Mouse (Mus musculus) small intestine, adult 2 months (tissue): ENCODE data around the gene Stxbp3.

Experiments
- CTCF ChIP-seq: fragments of 200-500 bp; IDR thresholded peaks from 2 replicates; pipeline ENCODE4 v1.5.1; 2012; ENCODE audit warnings: low read depth, mild to moderate bottlenecking, control low read depth, inconsistent platforms, low read length, moderate library complexity, mixed read lengths; ENCODE audit not compliant: insufficient replicate concordance, insufficient read length; ENCODE audit errors: extremely low read depth
- POLR2A ChIP-seq: fragments of 200-500 bp; IDR thresholded peaks from 2 replicates; pipeline ENCODE4 v1.6.1; 2012; ENCODE audit warnings: low read depth, mild to moderate bottlenecking, control low read depth, inconsistent platforms, low read length, moderate library complexity

DNA sequence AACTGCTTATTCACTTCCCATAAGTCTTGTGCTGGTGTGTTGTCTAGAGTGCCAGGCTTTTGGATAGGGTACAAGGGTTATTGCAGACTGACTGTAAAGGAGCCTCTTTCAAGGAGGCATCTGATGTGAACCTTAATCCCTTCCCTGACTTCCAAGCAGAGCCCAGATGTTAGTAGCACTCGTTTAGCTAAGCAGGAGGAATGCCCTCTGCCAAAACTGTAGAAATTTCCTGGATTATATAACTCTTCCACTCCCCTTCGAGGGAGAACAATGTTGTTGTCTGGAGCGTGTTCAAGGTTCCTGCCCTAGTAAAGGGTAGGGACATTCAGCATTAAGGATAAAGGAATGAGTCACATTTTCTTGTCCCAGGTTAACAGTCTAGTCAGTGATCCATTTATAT lies 6.3 kb upstream of the Stxbp3 start:
- no peak for TF ChIP-seq CTCF
- TF ChIP-seq POLR2A: no peak
